Mouse (Mus musculus) forebrain, postnatal 0 days (tissue): ENCODE results near the gene Tgfa. TPM values are rescaled to one million over a fixed set of nuclear protein-coding genes. Genes with fewer than 3 reads are reported as not detected.

ENCODE experiments used
- ATAC-seq: fragments of 200-750 bp; cut with Nextera tagmentation; 2 replicates; pipeline ENCODE4 v1.8.0; 2017; ENCODE audit warnings: mild to moderate bottlenecking, moderate library complexity
- DNase-seq: peaks from one replicate; pipeline ENCODE4 v3.0.0-alpha.2; 2015
- H3K27ac ChIP-seq: fragments of 300-500 bp; sonication (generic); 2 replicates; pipeline ENCODE4 v1.5.1; 2014; ENCODE audit warnings: low read depth, mild to moderate bottlenecking, antibody characterized with exemption, low read length, moderate library complexity, mixed read lengths
- H3K27me3 ChIP-seq: fragments of 300-500 bp; sonication (generic); 2 replicates; pipeline ENCODE4 v1.6.1; 2014; ENCODE audit warnings: mild to moderate bottlenecking, low read length, mixed read lengths; ENCODE audit not compliant: insufficient read depth
- H3K36me3 ChIP-seq: fragments of 300-500 bp; sonication (generic); 2 replicates; pipeline ENCODE4 v1.6.1; 2014; ENCODE audit warnings: mild to moderate bottlenecking, moderate library complexity; ENCODE audit not compliant: insufficient read depth
- H3K4me1 ChIP-seq: fragments of 300-500 bp; sonication (generic); 2 replicates; pipeline ENCODE4 v1.6.1; 2014; ENCODE audit warnings: antibody characterized with exemption; ENCODE audit not compliant: insufficient read depth
- H3K4me2 ChIP-seq: fragments of 300-500 bp; sonication (generic); 2 replicates; pipeline ENCODE4 v1.6.1; 2014; ENCODE audit warnings: low read depth, mild to moderate bottlenecking, moderate library complexity
- H3K4me3 ChIP-seq: fragments of 300-500 bp; sonication (generic); 2 replicates; pipeline ENCODE4 v1.5.1; 2014; ENCODE audit warnings: low read depth, low read length, mixed read lengths
- H3K9ac ChIP-seq: fragments of 300-500 bp; sonication (generic); 2 replicates; pipeline ENCODE4 v1.6.1; 2014; ENCODE audit warnings: mild to moderate bottlenecking
- H3K9me3 ChIP-seq: fragments of 300-500 bp; sonication (generic); 2 replicates; pipeline ENCODE4 v1.6.1; 2016; ENCODE audit warnings: low read length
- CTCF ChIP-seq: sonication (generic); IDR thresholded peaks from 2 replicates; pipeline ENCODE4 v1.5.1; 2016; ENCODE audit warnings: antibody characterized with exemption, control low read depth, low read depth
- WGBS: fragments of 180-500 bp; shearing (Covaris S2); extraction: QIAGEN DNeasy Blood & Tissue Kit; methylation state at CpG from one replicate; pipeline ENCODE4 v1.1.7; 2014; 5-methylcytosine and 5-hydroxymethylcytosine counted together
- polyA plus RNA-seq: library from polyadenylated mRNA; unstranded; fragments of >200 nt; fragmentation: Nextera tagmentation; extraction: Ambion mirVana; gene quantifications from 2 replicates; pipeline ENCODE4 v1.2.1, GENCODE M21; 2015
- total RNA-seq: library from RNA; depleted of rRNA; stranded (reverse); fragments of >200 nt; gene quantifications from 2 replicates; pipeline ENCODE4 v1.2.3, GENCODE M21; 2014

Tgfa gene
- total and polyA plus RNA-seq, 2 experiments from 2014 or later: 29.9 to 49.5 TPM

DNA sequence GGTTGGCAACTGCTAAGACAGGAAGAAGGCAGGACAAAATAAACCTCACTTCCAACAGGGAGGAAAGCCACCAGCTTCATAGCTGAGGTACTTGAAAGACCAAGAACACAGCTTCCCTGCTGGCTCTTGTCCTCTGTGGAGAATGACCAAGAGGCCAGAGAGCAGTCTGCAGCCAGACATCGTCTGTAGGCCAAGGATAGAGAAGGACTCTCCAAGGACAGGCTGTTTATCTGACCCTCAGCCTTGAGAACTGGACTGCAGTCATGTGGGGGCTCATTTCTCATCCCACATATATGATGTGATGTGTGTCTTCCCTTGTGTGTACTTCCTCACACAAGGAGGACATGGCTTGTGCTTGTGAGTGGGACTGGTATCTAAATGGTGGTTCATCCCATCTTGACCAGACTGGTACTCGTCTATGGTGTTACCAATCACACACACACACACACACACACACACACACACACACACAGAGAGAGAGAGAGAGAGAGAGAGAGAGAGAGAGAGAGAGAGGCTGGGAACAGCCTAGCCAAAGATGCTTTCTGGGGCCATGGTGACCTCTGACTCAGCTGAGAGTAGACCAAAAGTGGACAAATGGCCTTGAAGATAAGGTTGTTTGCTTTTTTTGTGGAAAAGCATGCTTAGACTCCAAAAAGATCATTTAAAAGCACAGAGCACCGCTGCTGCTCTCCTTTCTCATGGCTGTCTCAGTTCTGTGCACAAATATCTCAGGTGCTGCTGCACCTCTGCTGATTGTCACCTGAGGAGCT, 18.0 kb downstream of the Tgfa start:
- Histone ChIP-seq H3K27me3 (no peaks in the 10 kb centered on the region), H3K9ac (no peak overlapping the region), H3K4me3 (no peak overlapping the region), H3K27ac (peak overlapping the region; percentile 15; the same call in 1 of the 2 replicates), H3K4me2 (no peak overlapping the region), H3K36me3 (no peaks in the 10 kb centered on the region), H3K9me3 (no peaks in the 10 kb centered on the region), H3K4me1 (no peaks in the 10 kb centered on the region)
- WGBS: 84% methylated on average over 3 of the region's 3 CpGs
- no peak for TF ChIP-seq CTCF
- ATAC-seq (no peak), DNase-seq (no peak)

DNA sequence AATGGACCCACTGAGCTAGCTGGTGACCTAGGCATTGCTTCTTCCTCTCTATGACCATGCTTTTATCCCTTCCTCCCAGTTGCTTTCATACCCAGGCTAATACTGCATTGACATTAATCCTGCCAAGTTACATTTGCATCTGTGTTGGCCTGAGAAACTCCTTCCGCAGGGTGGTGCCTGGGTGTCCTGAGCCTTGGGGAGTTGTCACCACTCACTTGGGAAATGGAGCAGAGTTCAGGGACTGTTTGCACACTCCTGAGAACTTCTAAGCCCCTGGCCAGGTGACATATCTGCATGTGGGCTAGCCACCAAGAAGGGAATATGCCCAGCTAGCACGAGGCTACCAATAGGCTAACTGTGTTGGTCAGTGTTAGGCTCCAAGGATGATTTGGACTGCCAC, 23.0 kb downstream of the Tgfa start:
- 83% methylated on average over 2 of the region's 2 CpGs for WGBS

DNA sequence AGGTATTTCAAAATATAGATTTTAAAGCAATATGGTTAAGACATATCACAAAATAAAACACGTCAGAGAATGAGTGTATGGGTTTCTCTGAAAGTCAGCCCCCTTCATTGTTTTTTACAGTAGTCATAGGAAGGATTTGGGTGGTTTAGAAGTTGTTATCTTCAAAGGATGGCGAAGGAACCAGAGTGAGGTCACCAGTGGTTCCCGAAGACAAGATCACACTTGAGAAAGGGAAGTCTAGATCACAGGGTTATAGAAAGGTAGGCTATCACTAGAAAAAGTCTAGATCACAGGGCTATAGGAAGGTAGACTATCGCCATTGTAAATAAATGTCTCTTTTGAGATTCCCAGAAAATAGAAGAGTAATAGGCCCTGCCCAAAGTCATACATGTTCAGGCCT, 23.7 kb downstream of the Tgfa start:
- no peak for TF ChIP-seq CTCF
- no peak overlapping the region for H3K27ac ChIP-seq
- ATAC-seq (no peak), DNase-seq (no peak)
- H3K27me3 ChIP-seq: no peaks in the 10 kb centered on the region
- H3K4me3 ChIP-seq: no peak overlapping the region
- H3K4me2 ChIP-seq: no peak overlapping the region
- 90% methylated on average over 4 of the region's 4 CpGs for WGBS
- no peak overlapping the region for H3K9ac ChIP-seq
- no peaks in the 10 kb centered on the region for H3K4me1 ChIP-seq
- H3K9me3 ChIP-seq: no peaks in the 10 kb centered on the region
- no peaks in the 10 kb centered on the region for H3K36me3 ChIP-seq

More for the DNA sequence above, 23.0 kb downstream of the Tgfa start:
- Histone ChIP-seq H3K9me3 (no peaks in the 10 kb centered on the region), H3K4me3 (no peak overlapping the region), H3K9ac (no peak overlapping the region), H3K36me3 (no peaks in the 10 kb centered on the region), H3K4me2 (no peak overlapping the region), H3K4me1 (no peaks in the 10 kb centered on the region), H3K27me3 (no peaks in the 10 kb centered on the region), H3K27ac (no peak overlapping the region)
- no peak for TF ChIP-seq CTCF
- ATAC-seq (no peak), DNase-seq (no peak)

DNA sequence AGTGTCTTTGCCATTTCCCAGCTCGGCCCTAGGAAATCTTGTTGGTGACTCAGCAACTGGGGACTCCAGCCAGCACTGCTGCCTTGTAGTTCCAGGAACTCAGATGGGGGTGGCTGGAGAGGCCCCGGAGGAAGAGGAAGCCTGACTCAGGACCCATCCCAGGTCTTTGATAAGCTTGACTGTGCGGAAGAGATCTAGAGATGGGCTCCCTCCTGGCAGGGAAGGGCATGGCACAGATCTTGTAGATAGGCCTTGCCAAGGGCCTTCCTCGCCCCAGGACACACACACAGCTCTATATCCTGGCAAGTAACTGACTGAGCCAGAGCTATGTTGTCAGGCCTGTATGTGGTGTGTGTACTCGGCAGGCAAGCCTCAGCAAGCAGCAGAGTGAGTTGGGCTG, 24.5 kb downstream of the Tgfa start:
- no peak overlapping the region for H3K27ac ChIP-seq

GRCm38 (mm10) chr6:86220171-86220570, 25.1 kb downstream of the Tgfa start:
- no peak for TF ChIP-seq CTCF
- Histone ChIP-seq H3K27me3 (no peaks in the 10 kb centered on the region), H3K4me3 (no peak overlapping the region), H3K9ac (no peak overlapping the region), H3K9me3 (no peaks in the 10 kb centered on the region), H3K27ac (no peak overlapping the region), H3K4me2 (no peak overlapping the region), H3K4me1 (no peaks in the 10 kb centered on the region), H3K36me3 (no peaks in the 10 kb centered on the region)
- no peak for DNase-seq
- 0 out of 2 replicates have a peak, but pooled peaks have one; percentile 42 for ATAC-seq
- whole genome bisulfite sequencing: 68% methylated on average over 4 of the region's 4 CpGs

More for the DNA sequence above, 24.5 kb downstream of the Tgfa start:
- TF ChIP-seq CTCF: no peak
- H3K27me3 ChIP-seq: no peaks in the 10 kb centered on the region
- no peaks in the 10 kb centered on the region for H3K9me3 ChIP-seq
- no peak for ATAC-seq
- no peaks in the 10 kb centered on the region for H3K4me1 ChIP-seq
- DNase-seq: no peak
- WGBS: 63% methylated on average over 5 of the region's 5 CpGs
- no peak overlapping the region for H3K4me2 ChIP-seq
- no peak overlapping the region for H3K4me3 ChIP-seq
- H3K36me3 ChIP-seq: no peaks in the 10 kb centered on the region
- H3K9ac ChIP-seq: no peak overlapping the region

- no peak overlapping the region for H3K9ac ChIP-seq
- DNase-seq (no peak), ATAC-seq (no peak)
- no peak overlapping the region for H3K27ac ChIP-seq
- no peaks in the 10 kb centered on the region for H3K27me3 ChIP-seq
- H3K4me2 ChIP-seq: no peak overlapping the region
- H3K4me3 ChIP-seq: no peak overlapping the region
- H3K4me1 ChIP-seq: no peaks in the 10 kb centered on the region
- no peak for TF ChIP-seq CTCF
- no peaks in the 10 kb centered on the region for H3K36me3 ChIP-seq
- H3K9me3 ChIP-seq: no peaks in the 10 kb centered on the region
- WGBS: 43% methylated on average over 7 of the region's 7 CpGs
Measured at GRCm38 (mm10) chr6:86222381-86222780, 27.4 kb downstream of the Tgfa start.

- H3K27me3 ChIP-seq: no peaks in the 10 kb centered on the region
- H3K27ac ChIP-seq: no peak overlapping the region
- no peak for TF ChIP-seq CTCF
- no peak overlapping the region for H3K4me2 ChIP-seq
- DNase-seq: no peak
- H3K4me3 ChIP-seq: no peak overlapping the region
- no peaks in the 10 kb centered on the region for H3K36me3 ChIP-seq
- no peaks in the 10 kb centered on the region for H3K4me1 ChIP-seq
- no peaks in the 10 kb centered on the region for H3K9me3 ChIP-seq
- no peak overlapping the region for H3K9ac ChIP-seq
- no peak for ATAC-seq
Measured at GRCm38 (mm10) chr6:86225604-86226003, 30.6 kb downstream of the Tgfa start.
